9 mouse cellular contexts compared by ENCODE assay signal in the genomic region with DNA sequence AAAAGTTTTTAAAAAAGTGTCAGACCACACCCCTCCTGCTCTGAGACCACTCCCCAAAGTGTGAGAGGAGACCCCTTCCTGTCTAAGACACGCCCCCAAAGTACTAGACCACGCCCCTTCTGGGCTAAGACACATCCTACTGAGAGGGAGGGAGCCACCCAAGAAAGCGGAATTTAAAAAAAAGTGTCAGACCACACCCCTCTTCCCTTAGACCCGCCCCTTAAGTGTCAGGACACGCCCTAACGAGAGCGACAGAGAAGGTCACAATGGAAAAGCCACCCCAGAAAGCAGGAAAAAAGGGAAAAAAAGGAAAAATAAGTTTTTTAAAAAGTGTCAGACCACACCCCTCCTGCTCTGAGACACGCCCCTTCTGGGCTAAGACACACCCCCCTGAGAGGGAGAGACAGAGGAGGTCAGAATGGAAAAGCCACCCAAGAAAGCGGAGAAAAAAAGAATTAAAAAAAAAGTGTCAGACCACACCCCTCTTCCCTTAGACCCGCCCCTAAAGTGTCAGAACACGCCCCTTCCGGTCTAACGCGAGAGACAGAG. TPM values are rescaled to one million over a fixed set of nuclear protein-coding genes. Genes with fewer than 3 reads are reported as not detected.
DNase-seq lines count a peak whose midpoint lies in the region; ATAC-seq and TF ChIP-seq lines count a peak whose summit lies in the region.
"Had no signal": no experiment of that assay in that cellular context is flagged by ENCODE, and none has a peak within 500 bp of the region (broad histone marks: within the 10 kb centered on the region; RNA-seq: fewer than 3 reads in every experiment).

No protein-coding gene starts in this region.

- H3K4me1 ChIP-seq in intestine, embryonic 14.5 days (replicated peaks; ENCODE audit: control insufficient read depth, insufficient read depth, low read length), result no peaks in the 10 kb centered on the region
- H3K4me1 ChIP-seq in intestine, embryonic 16.5 days (ENCODE audit: control insufficient read depth, insufficient read depth, low read length), result no peaks in the 10 kb centered on the region
- H3K4me1 ChIP-seq in E14TG2a.4 (replicated peaks; ENCODE audit: low read depth, low read length), result no peaks in the 10 kb centered on the region
- H3K4me1 ChIP-seq: liver, embryonic 15.5 days had no signal

- H3K36me3 ChIP-seq in intestine, embryonic 14.5 days (ENCODE audit: control insufficient read depth, insufficient read depth, low read length), result peaks cover 47% of the 10 kb centered on the region
- peaks cover 41% of the 10 kb centered on the region for H3K36me3 ChIP-seq in intestine, embryonic 16.5 days (ENCODE audit: control insufficient read depth, insufficient read depth, low read length)
- H3K36me3 ChIP-seq in E14TG2a.4 (ENCODE audit: insufficient read depth, low read length), result peaks cover 69% of the 10 kb centered on the region

- no peaks in the 10 kb centered on the region for H3K27me3 ChIP-seq in intestine, embryonic 14.5 days (replicated peaks; ENCODE audit: control insufficient read depth, insufficient read depth, low read length)
- H3K27me3 ChIP-seq in intestine, embryonic 16.5 days (replicated peaks; ENCODE audit: control insufficient read depth, insufficient read depth, low read length), result no peaks in the 10 kb centered on the region
- no peaks in the 10 kb centered on the region for H3K27me3 ChIP-seq in E14TG2a.4 (ENCODE audit: insufficient read depth, low read length)
- H3K27me3 ChIP-seq: liver, embryonic 15.5 days had no signal

- peak; percentile 11; the same call in 1 of the 2 replicates for ATAC-seq in intestine, embryonic 14.5 days (replicated peaks; ENCODE audit: low FRiP score, low TSS enrichment, low read depth)
- no peak for ATAC-seq in intestine, embryonic 16.5 days
- peak; percentile 14 for ATAC-seq in monocyte, adult 5-6 weeks (replicated peaks; ENCODE audit: insufficient number of reproducible peaks, low FRiP score, low TSS enrichment, poor library complexity, severe bottlenecking)

- peak; percentile 89 for DNase-seq in intestine, embryonic 14.5 days (ENCODE audit: low spot score)
- peak; percentile 56 to 70 for DNase-seq in cerebellum, adult 18-20 months
- DNase-seq in gastrocnemius, postnatal 14 days, result peak; percentile 32
- peak; percentile 69 to 79 for DNase-seq in kidney, postnatal 4 days
- peak; percentile 43 to 70 for DNase-seq in thymus, postnatal 10 days (ENCODE audit: low spot score in 2 of 2)

- H3K4me3 ChIP-seq in intestine, embryonic 14.5 days (ENCODE audit: low read depth, low read length), result no peak overlapping the region
- H3K4me3 ChIP-seq in intestine, embryonic 16.5 days (ENCODE audit: low read length), result no peak overlapping the region
- H3K4me3 ChIP-seq in E14TG2a.4 (replicated peaks; ENCODE audit: low read length), result peak overlapping the region; percentile 17
- H3K4me3 ChIP-seq: liver, embryonic 15.5 days had no signal

- intact Hi-C loops in gastrocnemius, postnatal 14 days (cut with DNase I; ENCODE audit: low total_unique reads), result no loop called here

- TF ChIP-seq CTCF in E14TG2a.4 (conservative IDR thresholded peaks at IDR 0.05; ENCODE audit: low read length), result no peak

- H3K27ac ChIP-seq in intestine, embryonic 14.5 days (ENCODE audit: low read depth), result no peak overlapping the region
- no peak overlapping the region for H3K27ac ChIP-seq in intestine, embryonic 16.5 days (ENCODE audit: low read length)
- H3K27ac ChIP-seq: liver, embryonic 15.5 days had no signal

- H3K9me3 ChIP-seq in intestine, embryonic 14.5 days (ENCODE audit: control insufficient read depth, low read length), result peaks cover 66% of the 10 kb centered on the region
- peaks cover 43% of the 10 kb centered on the region for H3K9me3 ChIP-seq in intestine, embryonic 16.5 days (ENCODE audit: control insufficient read depth, low read length)
- peaks cover 92% of the 10 kb centered on the region for H3K9me3 ChIP-seq in E14TG2a.4 (ENCODE audit: low read length)

- 60% methylated on average over 14 of the region's 14 CpGs for WGBS in intestine, embryonic 14.5 days
- 46% methylated on average over 14 of the region's 14 CpGs for WGBS in intestine, embryonic 16.5 days

- no peak overlapping the region for H3K9ac ChIP-seq in intestine, embryonic 14.5 days (ENCODE audit: low read length)
- no peak overlapping the region for H3K9ac ChIP-seq in intestine, embryonic 16.5 days (ENCODE audit: low read depth, low read length)
- H3K9ac ChIP-seq: liver, embryonic 15.5 days had no signal

- no peak overlapping the region for H3K4me2 ChIP-seq in intestine, embryonic 14.5 days (ENCODE audit: low read length)
- H3K4me2 ChIP-seq in intestine, embryonic 16.5 days (ENCODE audit: low read depth, low read length), result no peak overlapping the region
- H3K4me2 ChIP-seq: liver, embryonic 15.5 days had no signal

RNA-seq across cellular contexts. Expression of gene Gm21860, which starts 14.5 kb away (rescaled TPM):
- not detected in 2 replicates for polyA plus RNA-seq in intestine, embryonic 14.5 days (2014; fragmentation: Nextera tagmentation; extraction: Ambion mirVana)
- polyA plus RNA-seq in intestine, embryonic 16.5 days (2015; fragmentation: Nextera tagmentation; extraction: Ambion mirVana), result not detected in 2 replicates
- total RNA-seq in gastrocnemius, postnatal 14 days (2021), result not detected
- total RNA-seq in monocyte, adult 5-6 weeks (2017), result not detected in 3 replicates
- polyA plus RNA-seq: liver, embryonic 15.5 days had no signal

RNA-seq across cellular contexts. Expression of gene Gm47283, which starts 44.5 kb away (rescaled TPM):
- polyA plus RNA-seq in intestine, embryonic 14.5 days (2014; fragmentation: Nextera tagmentation; extraction: Ambion mirVana), result not detected in 2 replicates
- polyA plus RNA-seq in intestine, embryonic 16.5 days (2015; fragmentation: Nextera tagmentation; extraction: Ambion mirVana), result not detected in 2 replicates
- not detected for total RNA-seq in gastrocnemius, postnatal 14 days (2021)
- total RNA-seq in monocyte, adult 5-6 weeks (2017), result not detected in 3 replicates
- polyA plus RNA-seq: liver, embryonic 15.5 days had no signal

Comparison
In these comparisons a context has a peak if more than half of its experiments do, and no peak if none do; other contexts are left out.
1. DNase-seq: peak in every context shown above with its lines; median percentile 89 in intestine, embryonic 14.5 days; 74 in kidney, postnatal 4 days; 63 in cerebellum, adult 18-20 months; 56 in thymus, postnatal 10 days; 32 in gastrocnemius, postnatal 14 days.